Mouse (Mus musculus) cerebellum, adult 2 months (tissue): ENCODE measurements around the gene Bcat1.

ENCODE experiments used
- CTCF ChIP-seq: fragments of 200-500 bp; IDR thresholded peaks from 2 replicates; pipeline ENCODE4 v1.5.1; 2011; ENCODE audit warnings: low read depth, mild to moderate bottlenecking, control low read depth, low read length, moderate library complexity, borderline replicate concordance; ENCODE audit not compliant: insufficient read depth
- POLR2A ChIP-seq: fragments of 200-500 bp; IDR thresholded peaks from 2 replicates; pipeline ENCODE4 v1.6.1; 2011; ENCODE audit warnings: low read length, control low read depth, borderline replicate concordance; ENCODE audit not compliant: insufficient read depth

- TF ChIP-seq CTCF (no peak), POLR2A (no peak)
These were observed 10.6 kb downstream of the Bcat1 start for GRCm38 (mm10) chr6:145065301-145065845.
